Mouse (Mus musculus) heart, embryonic 11.5 days (tissue): ENCODE measurements around the gene Cfap65. TPM values are rescaled to one million over a fixed set of nuclear protein-coding genes. Genes with fewer than 3 reads are reported as not detected.

Experiments
- ATAC-seq: fragments of 200-750 bp; cut with Nextera tagmentation; replicated peaks from 2 replicates; pipeline ENCODE4 v1.8.0; 2017; ENCODE audit warnings: moderate library complexity; ENCODE audit not compliant: insufficient number of reproducible peaks, low FRiP score, low TSS enrichment
- H3K27ac ChIP-seq: fragments of 300-500 bp; sonication (generic); 2 replicates; pipeline ENCODE4 v1.5.1; 2014; ENCODE audit warnings: mild to moderate bottlenecking, low read depth, low read length
- H3K27me3 ChIP-seq: fragments of 300-500 bp; sonication (generic); 2 replicates; pipeline ENCODE4 v1.6.1; 2014; ENCODE audit warnings: mild to moderate bottlenecking, low read length, mixed read lengths; ENCODE audit not compliant: control insufficient read depth, insufficient read depth
- H3K36me3 ChIP-seq: fragments of 300-500 bp; sonication (generic); 2 replicates; pipeline ENCODE4 v1.6.1; 2014; ENCODE audit warnings: mild to moderate bottlenecking, low read length, moderate library complexity, mixed read lengths; ENCODE audit not compliant: control insufficient read depth, insufficient read depth
- H3K4me1 ChIP-seq: fragments of 300-500 bp; sonication (generic); 2 replicates; pipeline ENCODE4 v1.6.1; 2014; ENCODE audit warnings: low read length; ENCODE audit not compliant: control insufficient read depth, insufficient read depth
- H3K4me2 ChIP-seq: fragments of 300-500 bp; sonication (generic); 2 replicates; pipeline ENCODE4 v1.6.1; 2014; ENCODE audit warnings: mild to moderate bottlenecking, moderate library complexity
- H3K4me3 ChIP-seq: fragments of 300-500 bp; sonication (generic); 2 replicates; pipeline ENCODE4 v1.5.1; 2014; ENCODE audit warnings: low read depth, low read length
- H3K9ac ChIP-seq: fragments of 300-500 bp; sonication (generic); 2 replicates; pipeline ENCODE4 v1.6.1; 2014; ENCODE audit warnings: mild to moderate bottlenecking, low read depth, low read length, moderate library complexity
- H3K9me3 ChIP-seq: fragments of 300-500 bp; sonication (generic); replicated peaks from 2 replicates; pipeline ENCODE4 v1.6.1; 2016; ENCODE audit warnings: low read length; ENCODE audit not compliant: control insufficient read depth
- WGBS: fragments of 180-500 bp; shearing (Covaris S2); extraction: QIAGEN DNeasy Blood & Tissue Kit; methylation state at CpG from one replicate; pipeline ENCODE4 v1.1.7; 2014; ENCODE audit not compliant: insufficient replicate concordance; 5-methylcytosine and 5-hydroxymethylcytosine counted together
- polyA plus RNA-seq: library from polyadenylated mRNA; unstranded; fragments of >200 nt; fragmentation: Nextera tagmentation; extraction: Ambion mirVana; gene quantifications from 2 replicates; pipeline ENCODE4 v1.2.1, GENCODE M21; 2014

Gene Cfap65
- polyA plus RNA-seq, 1 experiment from 2014 or later, result not detected

DNA sequence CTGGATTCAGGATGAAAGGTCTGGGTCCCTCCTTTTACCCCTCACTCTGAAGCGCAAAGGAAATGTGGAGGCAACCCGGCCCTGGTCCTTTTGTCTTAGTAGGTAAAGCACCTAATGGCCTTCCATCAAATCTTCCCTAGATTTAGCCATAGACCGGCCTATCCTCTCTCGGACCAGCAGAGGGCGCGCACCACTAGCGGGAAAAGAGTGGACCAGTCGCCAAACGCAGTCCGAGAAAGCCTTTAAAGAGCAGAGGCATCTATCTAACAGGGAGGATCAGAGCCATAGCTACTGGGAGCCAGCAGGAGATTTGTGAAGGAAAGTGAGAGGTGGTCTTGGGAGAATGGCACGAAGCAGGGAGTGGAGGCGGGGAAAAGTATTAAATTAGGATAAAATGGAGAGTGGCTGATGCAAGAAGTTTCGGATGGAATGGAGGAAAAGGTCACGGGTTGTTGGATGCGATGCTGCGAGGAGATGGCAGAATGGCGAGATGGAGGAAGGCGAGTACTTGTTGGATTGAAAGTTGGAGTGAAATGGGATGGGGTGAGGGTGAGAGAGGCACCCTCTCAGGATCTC, 54.5 kb downstream of the Cfap65 start:
- H3K4me1 ChIP-seq, result peaks cover 17% of the 10 kb centered on the region; the same call in 1 of the 2 replicates
- H3K36me3 ChIP-seq, result no peaks in the 10 kb centered on the region
- peaks cover 71% of the 10 kb centered on the region for H3K27me3 ChIP-seq
- no peaks in the 10 kb centered on the region for H3K9me3 ChIP-seq
- H3K4me2 ChIP-seq, result no peak overlapping the region
- no peak overlapping the region for H3K27ac ChIP-seq
- 6% methylated on average over 18 of the region's 18 CpGs for WGBS
- ATAC-seq, result no peak
- H3K4me3 ChIP-seq, result no peak overlapping the region
- H3K9ac ChIP-seq, result no peak overlapping the region

DNA sequence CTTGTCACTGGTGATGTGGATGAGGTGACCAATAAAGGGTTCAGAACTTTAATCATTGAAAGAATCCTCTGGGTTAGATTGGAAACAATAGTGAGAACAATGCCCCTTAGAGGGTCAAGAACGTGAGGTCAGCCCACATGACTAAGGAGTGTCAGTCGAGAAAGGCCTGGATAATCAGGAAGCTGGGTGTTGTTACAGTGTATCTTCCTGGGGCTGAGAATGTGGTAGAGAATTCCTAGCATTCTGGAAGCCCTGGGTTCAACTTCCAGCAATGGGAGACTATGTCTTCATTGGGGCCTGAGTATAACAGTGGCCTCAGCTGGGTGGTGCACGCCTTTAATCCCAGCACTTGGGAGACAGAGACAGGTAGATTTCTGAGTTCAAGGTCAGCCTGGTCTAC, 58.2 kb downstream of the Cfap65 start:
- Histone ChIP-seq H3K9ac (no peak overlapping the region), H3K4me3 (no peak overlapping the region), H3K27ac (no peak overlapping the region), H3K27me3 (peaks cover 40% of the 10 kb centered on the region), H3K9me3 (no peaks in the 10 kb centered on the region), H3K4me1 (0 out of 2 replicates have a peak, but pooled peaks cover 3% of the 10 kb centered on the region), H3K4me2 (no peak overlapping the region), H3K36me3 (no peaks in the 10 kb centered on the region)
- no peak for ATAC-seq
- WGBS, result 39% methylated on average over 3 of the region's 3 CpGs

DNA sequence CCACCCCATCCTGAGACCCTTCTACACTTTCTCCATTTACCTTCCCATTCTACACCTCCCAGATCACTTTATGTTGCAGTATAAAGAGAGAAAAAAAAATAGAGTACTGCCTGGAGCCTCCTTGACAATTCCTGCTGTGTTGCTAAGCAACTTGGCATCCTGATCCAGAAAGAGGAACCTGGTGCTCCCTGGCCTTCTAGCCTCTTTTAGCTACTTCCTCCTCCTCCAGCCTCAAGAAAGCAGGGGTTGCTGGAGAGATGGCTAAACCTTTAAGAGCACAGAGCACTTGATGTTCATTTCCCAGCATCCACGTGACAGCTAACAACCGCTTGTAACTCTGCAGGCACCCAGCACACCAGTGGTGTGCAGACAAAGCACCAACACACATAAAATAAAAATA, 63.2 kb downstream of the Cfap65 start:
- Histone ChIP-seq H3K36me3 (no peaks in the 10 kb centered on the region), H3K27me3 (peaks cover 23% of the 10 kb centered on the region), H3K4me1 (no peaks in the 10 kb centered on the region), H3K27ac (no peak overlapping the region), H3K9me3 (no peaks in the 10 kb centered on the region), H3K9ac (no peak overlapping the region), H3K4me3 (no peak overlapping the region), H3K4me2 (no peak overlapping the region)
- WGBS, result 70% methylated on average over 2 of the region's 2 CpGs
- no peak for ATAC-seq

DNA sequence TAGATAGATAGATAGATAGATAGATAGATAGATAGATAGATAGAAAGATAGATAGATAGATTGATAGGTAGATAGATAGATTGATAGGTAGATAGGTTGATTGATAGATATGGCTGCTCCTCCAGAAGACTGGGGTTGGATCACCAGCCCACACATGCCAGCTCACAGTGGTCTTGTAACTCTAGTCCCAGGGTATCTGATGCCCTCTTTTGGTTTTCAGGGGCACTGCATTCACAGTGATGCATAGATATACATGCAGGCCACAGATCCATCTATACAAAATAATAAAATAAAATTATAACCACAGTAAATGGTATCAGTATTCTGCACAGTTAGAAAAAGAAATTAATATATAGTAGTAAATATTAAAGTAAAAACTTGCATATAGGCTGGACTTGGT, 73.6 kb downstream of the Cfap65 start:
- Histone ChIP-seq H3K27me3 (peaks cover 39% of the 10 kb centered on the region), H3K36me3 (no peaks in the 10 kb centered on the region), H3K4me3 (no peak overlapping the region), H3K9me3 (no peaks in the 10 kb centered on the region), H3K4me1 (0 out of 2 replicates have a peak, but pooled peaks cover 5% of the 10 kb centered on the region), H3K4me2 (no peak overlapping the region), H3K27ac (no peak overlapping the region), H3K9ac (no peak overlapping the region)
- no peak for ATAC-seq

DNA sequence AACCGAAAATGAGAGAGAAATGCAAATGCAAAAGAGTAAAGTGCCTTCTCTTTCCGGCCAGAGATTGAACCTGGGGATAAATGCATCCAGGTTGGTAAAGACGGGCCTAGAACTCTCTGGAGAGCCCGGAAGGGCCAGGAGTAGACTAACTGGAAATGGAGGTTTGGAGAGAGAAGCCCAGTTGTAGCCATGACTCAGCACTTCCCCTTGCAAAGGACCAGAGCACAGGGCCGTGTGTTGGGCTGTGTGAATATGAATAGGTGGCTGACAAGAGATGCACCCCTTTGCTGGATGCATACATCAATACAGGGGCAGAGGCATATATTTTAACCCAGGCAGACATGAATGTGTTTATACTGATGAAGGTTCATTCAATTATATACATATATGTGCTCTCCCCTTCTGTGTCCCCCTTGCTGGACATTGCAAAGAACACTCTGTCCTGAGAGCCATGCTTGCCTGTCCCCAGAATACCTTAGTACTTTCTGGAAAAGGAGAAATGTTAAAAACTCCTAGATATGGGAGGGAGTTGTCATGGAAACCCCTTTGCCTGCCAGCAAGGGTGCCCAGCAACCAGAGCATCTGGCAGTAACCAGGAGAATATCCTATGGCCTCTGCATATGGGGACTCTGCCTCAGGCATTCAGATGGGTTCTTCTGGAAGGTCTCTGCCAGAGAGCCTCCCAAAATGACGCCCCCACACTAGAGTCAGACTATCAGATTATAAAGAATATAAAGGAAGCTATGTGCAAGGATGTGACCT, 76.0 kb downstream of the Cfap65 start:
- 35% methylated on average over 6 of the region's 6 CpGs for WGBS
- ATAC-seq, result no peak
- H3K27me3 ChIP-seq, result peaks cover 62% of the 10 kb centered on the region
- H3K4me2 ChIP-seq, result no peak overlapping the region; the same call in 1 of the 2 replicates
- no peaks in the 10 kb centered on the region for H3K9me3 ChIP-seq
- H3K27ac ChIP-seq, result no peak overlapping the region
- peaks cover 10% of the 10 kb centered on the region for H3K4me1 ChIP-seq
- no peaks in the 10 kb centered on the region for H3K36me3 ChIP-seq
- no peak overlapping the region for H3K4me3 ChIP-seq
- H3K9ac ChIP-seq, result no peak overlapping the region

DNA sequence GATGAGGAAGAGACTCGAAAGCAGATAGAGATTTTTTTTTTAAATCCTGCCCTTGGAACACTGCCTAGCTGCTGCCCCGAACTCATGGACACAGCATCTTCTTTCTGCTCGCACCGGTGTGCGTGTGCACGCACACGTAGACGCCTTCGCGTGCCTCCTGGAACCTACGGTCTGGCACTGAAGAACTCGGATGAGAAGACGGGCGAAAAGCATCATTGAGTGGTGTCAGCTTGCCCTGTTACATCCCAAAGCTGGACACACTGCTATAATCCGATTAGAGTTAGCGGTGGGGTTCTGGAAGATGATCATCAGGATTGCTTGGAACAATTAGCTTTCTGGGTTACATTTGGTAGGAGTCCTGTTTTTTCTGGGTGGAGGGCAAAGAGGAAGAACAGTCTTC, 76.6 kb downstream of the Cfap65 start:
- Histone ChIP-seq H3K27ac (no peak overlapping the region), H3K4me1 (peaks cover 10% of the 10 kb centered on the region), H3K27me3 (peaks cover 68% of the 10 kb centered on the region), H3K4me3 (peak overlapping the region; percentile 29; the same call in 1 of the 2 replicates), H3K9me3 (no peaks in the 10 kb centered on the region), H3K9ac (no peak overlapping the region), H3K36me3 (no peaks in the 10 kb centered on the region), H3K4me2 (peak overlapping the region; percentile 58)
- ATAC-seq, result no peak
- WGBS, result 10% methylated on average over 16 of the region's 16 CpGs

DNA sequence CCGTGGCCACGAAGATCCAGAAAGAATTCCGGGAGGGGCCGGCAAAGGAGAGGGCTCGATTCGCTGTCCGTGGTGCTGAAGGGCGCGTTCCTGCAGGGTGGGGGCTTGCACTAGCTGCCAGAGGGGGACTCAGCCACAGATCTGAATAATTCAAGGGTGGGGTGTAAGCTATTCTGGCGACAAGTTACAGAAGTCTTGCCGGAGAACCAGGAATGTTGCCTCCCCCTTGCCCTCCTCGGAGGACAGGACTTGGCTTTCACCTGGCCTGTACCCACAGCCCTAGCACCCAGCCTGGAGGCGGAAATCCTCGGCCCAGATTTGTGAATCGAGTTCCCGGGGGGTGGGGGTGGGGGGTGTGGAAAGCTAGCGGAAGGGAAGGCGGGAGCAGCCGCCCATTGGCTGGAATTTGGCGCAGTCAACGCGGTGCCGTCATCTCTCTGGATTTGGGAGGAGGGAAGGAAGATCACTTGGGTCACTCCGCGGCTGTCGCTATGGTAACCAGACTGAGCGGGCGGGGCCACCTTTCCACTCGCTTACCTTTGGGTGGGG, 77.2 kb downstream of the Cfap65 start:
- Histone ChIP-seq H3K27ac (no peak overlapping the region), H3K4me2 (peak overlapping the region; percentile 58), H3K9me3 (no peaks in the 10 kb centered on the region), H3K9ac (no peak overlapping the region), H3K27me3 (peaks cover 74% of the 10 kb centered on the region), H3K36me3 (no peaks in the 10 kb centered on the region), H3K4me1 (peaks cover 10% of the 10 kb centered on the region), H3K4me3 (peak overlapping the region; percentile 29)
- ATAC-seq, result no peak; the same call in 1 of the 2 replicates
- under 1% methylated on average over 29 of the region's 29 CpGs for WGBS

DNA sequence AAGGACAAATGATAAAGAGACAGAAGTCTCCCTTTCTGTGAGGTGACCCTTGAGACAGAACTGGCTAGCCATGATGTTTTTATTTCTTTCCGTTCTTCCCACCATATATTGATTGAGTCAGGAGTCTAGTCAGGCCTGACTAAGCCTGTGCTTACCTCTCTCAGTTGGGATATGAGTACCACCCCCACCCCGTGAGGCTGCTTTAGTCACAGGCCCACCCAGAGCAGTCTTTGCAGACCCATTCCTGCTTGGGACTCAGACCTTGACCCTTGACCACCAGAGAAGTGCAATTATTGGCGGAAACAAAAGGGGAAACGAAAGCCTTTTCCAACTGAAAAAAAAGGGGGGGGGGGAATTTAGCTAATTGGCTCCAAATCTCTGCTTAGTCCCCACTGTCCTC, 77.7 kb downstream of the Cfap65 start:
- H3K27me3 ChIP-seq, result peaks cover 79% of the 10 kb centered on the region
- H3K36me3 ChIP-seq, result no peaks in the 10 kb centered on the region
- no peaks in the 10 kb centered on the region for H3K9me3 ChIP-seq
- 13% methylated on average over 4 of the region's 4 CpGs for WGBS
- no peak for ATAC-seq
- no peak overlapping the region for H3K9ac ChIP-seq
- H3K4me3 ChIP-seq, result peak overlapping the region; percentile 29; the same call in 1 of the 2 replicates
- H3K4me2 ChIP-seq, result peak overlapping the region; percentile 58
- H3K27ac ChIP-seq, result no peak overlapping the region
- peaks cover 10% of the 10 kb centered on the region for H3K4me1 ChIP-seq
